8 mouse cellular contexts compared by ENCODE assay signal in genomic region chr7:141540312-141541081, GRCm38 (mm10). TPM values are rescaled to one million over a fixed set of nuclear protein-coding genes. Genes with fewer than 3 reads are reported as not detected.
DNase-seq lines count a peak whose midpoint lies in the region; ATAC-seq and TF ChIP-seq lines count a peak whose summit lies in the region.

No protein-coding gene starts in this region.

- peaks cover 13% of the 10 kb centered on the region for H3K79me2 ChIP-seq in myocyte (ENCODE audit: control insufficient read depth, insufficient read depth)

- H3K4me3 ChIP-seq in forebrain, embryonic 10.5 days: peak overlapping the region; percentile 84
- H3K4me3 ChIP-seq in heart, embryonic 14.5 days (ENCODE audit: control insufficient read depth in 1 of 2, insufficient read depth in 1 of 2, low read depth in 1 of 2, low read length in 2 of 2): peak overlapping the region; percentile 59 to 75
- H3K4me3 ChIP-seq in liver, embryonic 12.5 days: peak overlapping the region; percentile 78
- peak overlapping the region; percentile 89 for H3K4me3 ChIP-seq in myocyte

- no peaks in the 10 kb centered on the region for H3K36me3 ChIP-seq in forebrain, embryonic 10.5 days (replicated peaks)
- H3K36me3 ChIP-seq in heart, embryonic 14.5 days (ENCODE audit: control insufficient read depth, insufficient read depth, low read length): no peaks in the 10 kb centered on the region
- 0 out of 2 replicates have a peak, but pooled peaks cover 5% of the 10 kb centered on the region for H3K36me3 ChIP-seq in liver, embryonic 12.5 days
- no peaks in the 10 kb centered on the region for H3K36me3 ChIP-seq in myocyte (ENCODE audit: control insufficient read depth, insufficient read depth)

- ATAC-seq in heart, embryonic 14.5 days (ENCODE audit: insufficient number of reproducible peaks, insufficient read depth, low FRiP score, low read depth): peak; percentile 4; the same call in 1 of the 2 replicates
- ATAC-seq in liver, embryonic 12.5 days: peak; percentile 62

- WGBS in forebrain, embryonic 10.5 days: 69% methylated on average over 13 of the region's 13 CpGs
- 57% methylated on average over 13 of the region's 13 CpGs for WGBS in heart, embryonic 14.5 days
- WGBS in liver, embryonic 12.5 days (ENCODE audit: insufficient replicate concordance): 24% methylated on average over 13 of the region's 13 CpGs

- TF ChIP-seq POLR2A in myocyte (IDR thresholded peaks at IDR 0.05; ENCODE audit: insufficient read length, low read depth): no peak

- H3K9me3 ChIP-seq in forebrain, embryonic 10.5 days: no peaks in the 10 kb centered on the region
- H3K9me3 ChIP-seq in heart, embryonic 14.5 days (ENCODE audit: control insufficient read depth, low read length): no peaks in the 10 kb centered on the region
- no peaks in the 10 kb centered on the region for H3K9me3 ChIP-seq in liver, embryonic 12.5 days (replicated peaks)

- peak overlapping the region; percentile 91 for H3K4me2 ChIP-seq in heart, embryonic 14.5 days (ENCODE audit: low read length)
- peak overlapping the region; percentile 96 for H3K4me2 ChIP-seq in liver, embryonic 12.5 days
- peak overlapping the region; percentile 91 for H3K4me2 ChIP-seq in myocyte (ENCODE audit: low read depth)

- H3K9ac ChIP-seq in heart, embryonic 14.5 days (ENCODE audit: low read length): peak overlapping the region; percentile 72
- H3K9ac ChIP-seq in liver, embryonic 12.5 days: peak overlapping the region; percentile 87

- H3K27me3 ChIP-seq in forebrain, embryonic 10.5 days (ENCODE audit: poor library complexity, severe bottlenecking): peaks cover 6% of the 10 kb centered on the region; the same call in 1 of the 2 replicates
- H3K27me3 ChIP-seq in heart, embryonic 14.5 days (ENCODE audit: control insufficient read depth, insufficient read depth, low read length): no peaks in the 10 kb centered on the region
- no peaks in the 10 kb centered on the region for H3K27me3 ChIP-seq in liver, embryonic 12.5 days (replicated peaks)
- H3K27me3 ChIP-seq in myocyte (ENCODE audit: control insufficient read depth, insufficient read depth, insufficient read length): no peaks in the 10 kb centered on the region

- peak overlapping the region; percentile 70 for H3ac ChIP-seq in myocyte (ENCODE audit: control insufficient read depth, insufficient read length)

- H3K4me1 ChIP-seq in forebrain, embryonic 10.5 days: peaks cover 24% of the 10 kb centered on the region
- peaks cover 7 to 19% of the 10 kb centered on the region in 2 experiments for H3K4me1 ChIP-seq in heart, embryonic 14.5 days (ENCODE audit: control insufficient read depth in 2 of 2, insufficient read depth in 2 of 2, low read length in 2 of 2)
- peaks cover 32% of the 10 kb centered on the region for H3K4me1 ChIP-seq in liver, embryonic 12.5 days

- H3K27ac ChIP-seq in forebrain, embryonic 10.5 days: peak overlapping the region; percentile 89
- peak overlapping the region in 1 of 2 experiments; percentile 60; a peak in 1 of 4 replicates for H3K27ac ChIP-seq in heart, embryonic 14.5 days (replicated peaks in 1 of 2; ENCODE audit: control insufficient read depth in 1 of 2, insufficient read depth in 1 of 2, low read depth in 2 of 2, low read length in 2 of 2)
- H3K27ac ChIP-seq in liver, embryonic 12.5 days: peak overlapping the region; percentile 79

- DNase-seq in A20 (ENCODE audit: low read depth, low spot score): peak; percentile 70
- DNase-seq in adrenal gland, postnatal 14 days: peak; percentile 55
- no peak for DNase-seq in forebrain, embryonic 10.5 days (ENCODE audit: extremely low spot score, low spot score)
- peak; percentile 37 to 75 for DNase-seq in kidney, postnatal 25 days
- DNase-seq in urinary bladder, postnatal 36 days (ENCODE audit: low spot score in 2 of 2): peak; percentile 34 to 69

TF ChIP-seq in myocyte, 11 proteins besides CTCF, POLR2A, EP300 and RAD21:
- TF ChIP-seq REST (IDR thresholded peaks at IDR 0.05; ENCODE audit: insufficient read depth, insufficient read length) (no peak), TCF12 (IDR thresholded peaks at IDR 0.05; ENCODE audit: insufficient read depth, poor library complexity, severe bottlenecking) (peak; percentile 33), MYOD1 (IDR thresholded peaks at IDR 0.05; ENCODE audit: control insufficient read depth in 1 of 3, insufficient read length in 2 of 3, low read depth in 2 of 3) (peak in 2 of 3 experiments; percentile 48 to 64), MYOG (IDR thresholded peaks at IDR 0.05; ENCODE audit: control insufficient read depth in 1 of 3, insufficient read depth in 1 of 3, insufficient read length in 2 of 3, low read depth in 2 of 3) (peak in 2 of 3 experiments; percentile 20 to 92), USF1 (IDR thresholded peaks at IDR 0.05; ENCODE audit: low read depth) (peak; percentile 93)

RNA-seq across cellular contexts. Expression of gene Chid1, which starts 0.8 kb away (rescaled TPM):
- total RNA-seq in adrenal gland, postnatal 14 days (2021): 46.5 and 49.7 TPM in 2 replicates
- polyA plus RNA-seq in forebrain, embryonic 10.5 days (2016; fragmentation: Nextera tagmentation; extraction: Ambion mirVana): 24.8 and 25.4 TPM in 2 replicates
- polyA plus RNA-seq in heart, embryonic 14.5 days (2014; fragmentation: Nextera tagmentation; extraction: Ambion mirVana): 32.5 and 33.3 TPM in 2 replicates
- polyA plus RNA-seq in liver, embryonic 12.5 days (2016; fragmentation: Nextera tagmentation; extraction: Ambion mirVana): 32.0 and 32.7 TPM in 2 replicates
- polyA plus RNA-seq in myocyte (2012; fragmentation: generic; extraction: Trizol): 51.3 TPM

RNA-seq across cellular contexts. Expression of gene Ap2a2, which starts 21.5 kb away (rescaled TPM):
- total RNA-seq in adrenal gland, postnatal 14 days (2021): 61.0 and 64.0 TPM in 2 replicates
- 104 and 105 TPM in 2 replicates for polyA plus RNA-seq in forebrain, embryonic 10.5 days (2016; fragmentation: Nextera tagmentation; extraction: Ambion mirVana)
- 48.1 and 49.9 TPM in 2 replicates for polyA plus RNA-seq in heart, embryonic 14.5 days (2014; fragmentation: Nextera tagmentation; extraction: Ambion mirVana)
- polyA plus RNA-seq in liver, embryonic 12.5 days (2016; fragmentation: Nextera tagmentation; extraction: Ambion mirVana): 91.6 and 92.0 TPM in 2 replicates
- polyA plus RNA-seq in myocyte (2012; fragmentation: generic; extraction: Trizol): 89.2 TPM
